In the genomic region with DNA sequence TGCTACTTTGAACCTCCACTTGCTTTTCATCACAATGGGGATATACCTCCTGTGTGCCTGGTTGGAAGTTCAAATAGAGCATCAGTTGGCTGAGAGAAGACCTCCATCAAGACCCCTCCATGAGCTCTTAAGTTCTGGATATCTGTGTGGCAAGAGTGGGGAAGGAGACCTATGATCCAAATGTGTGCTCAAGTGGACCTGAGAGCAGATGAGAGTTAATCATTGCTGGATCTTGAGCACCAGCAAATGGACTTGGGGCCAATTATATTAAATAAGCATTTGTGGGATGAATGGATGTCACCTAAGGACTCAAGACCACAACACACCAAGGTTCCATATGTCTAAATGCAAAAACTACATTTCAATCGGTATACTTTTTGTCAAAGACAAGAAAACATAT, we compare ENCODE assay signal across 24 mouse cellular contexts.
A peak's percentile ranks its signal among the peaks of the same experiment; 100 is the strongest.
DNase-seq lines count a peak whose midpoint lies in the region; ATAC-seq lines count a peak whose summit lies in the region.
"Had no signal": no experiment of that assay in that cellular context is flagged by ENCODE, and none has a peak within 500 bp of the region (broad histone marks: within the 10 kb centered on the region; RNA-seq: fewer than 3 reads in every experiment).

No protein-coding gene starts in this region.

- ATAC-seq in kidney, embryonic 14.5 days (ENCODE audit: low FRiP score, low TSS enrichment) = no peak
- no peak for ATAC-seq in kidney, embryonic 16.5 days (ENCODE audit: low FRiP score, low TSS enrichment)
- ATAC-seq: activated CD4-positive, CD25-positive, alpha-beta regulatory T cell, adult 4 months; CD4-positive, CD25-positive, alpha-beta regulatory T cell, adult 4 months; forebrain, embryonic 13.5 days; forebrain, embryonic 15.5 days; Patski had no signal

- no peaks in the 10 kb centered on the region for H3K27me3 ChIP-seq in kidney, embryonic 14.5 days (ENCODE audit: control insufficient read depth, insufficient read depth, low read length)
- no peaks in the 10 kb centered on the region for H3K27me3 ChIP-seq in kidney, embryonic 16.5 days (ENCODE audit: insufficient read depth, low read length)
- H3K27me3 ChIP-seq: CH12.LX; embryonic facial prominence, embryonic 12.5 days; forebrain, embryonic 13.5 days; forebrain, embryonic 15.5 days; Patski had no signal

- no peak overlapping the region for H3K4me2 ChIP-seq in kidney, embryonic 14.5 days (replicated peaks; ENCODE audit: low read depth, low read length)
- no peak overlapping the region for H3K4me2 ChIP-seq in kidney, embryonic 16.5 days (replicated peaks; ENCODE audit: low read depth, low read length)
- H3K4me2 ChIP-seq: embryonic facial prominence, embryonic 12.5 days; forebrain, embryonic 13.5 days; forebrain, embryonic 15.5 days had no signal

- DNase-seq in kidney, adult 11 months = peak; percentile 51
- DNase-seq in kidney, adult 8-10 months = peak; percentile 27 to 68
- DNase-seq in kidney, postnatal 10 days = no peak
- peak; percentile 33 for DNase-seq in kidney, postnatal 14 days
- DNase-seq: adrenal gland, adult 8-10 months; adrenal gland, postnatal 14 days; adrenal gland, postnatal 36 days; B cell, adult 2 months; cerebellum, adult 11-12 months; cerebellum, adult 2 months; cerebellum, adult 9-10 months; cerebellum, postnatal 10 days; cerebellum, postnatal 25 days had no signal

- no peaks in the 10 kb centered on the region for H3K9me3 ChIP-seq in kidney, embryonic 14.5 days (ENCODE audit: control insufficient read depth, low read length)
- H3K9me3 ChIP-seq in kidney, embryonic 16.5 days (ENCODE audit: low read length) = no peaks in the 10 kb centered on the region
- H3K9me3 ChIP-seq: embryonic facial prominence, embryonic 10.5 days; embryonic facial prominence, embryonic 12.5 days; forebrain, embryonic 15.5 days; G1E had no signal

- H3K4me3 ChIP-seq in kidney, embryonic 14.5 days (ENCODE audit: low read length) = no peak overlapping the region
- no peak overlapping the region for H3K4me3 ChIP-seq in kidney, embryonic 16.5 days (ENCODE audit: low read length)
- H3K4me3 ChIP-seq: embryonic facial prominence, embryonic 10.5 days; embryonic facial prominence, embryonic 12.5 days; forebrain, embryonic 13.5 days; forebrain, embryonic 15.5 days had no signal

- H3K4me1 ChIP-seq in kidney, embryonic 14.5 days (ENCODE audit: control insufficient read depth, insufficient read depth, low read length) = peaks cover 4% of the 10 kb centered on the region; the same call in 1 of the 2 replicates
- peaks cover 9% of the 10 kb centered on the region for H3K4me1 ChIP-seq in kidney, embryonic 16.5 days (ENCODE audit: insufficient read depth, low read length)

- no peak overlapping the region for H3K27ac ChIP-seq in kidney, embryonic 14.5 days (ENCODE audit: low read depth, low read length)
- no peak overlapping the region for H3K27ac ChIP-seq in kidney, embryonic 16.5 days (ENCODE audit: low read length)
- H3K27ac ChIP-seq: embryonic facial prominence, embryonic 12.5 days; forebrain, embryonic 13.5 days; forebrain, embryonic 15.5 days had no signal

- 84% methylated on average over 1 of the region's 1 CpGs for whole genome bisulfite sequencing in kidney, embryonic 14.5 days
- 88% methylated on average over 1 of the region's 1 CpGs for WGBS in kidney, embryonic 16.5 days

- no peak overlapping the region for H3K9ac ChIP-seq in kidney, embryonic 14.5 days (ENCODE audit: low read depth, low read length)
- no peak overlapping the region for H3K9ac ChIP-seq in kidney, embryonic 16.5 days (replicated peaks; ENCODE audit: low read length)
- H3K9ac ChIP-seq: embryonic facial prominence, embryonic 12.5 days; forebrain, embryonic 13.5 days; forebrain, embryonic 15.5 days had no signal

- no peaks in the 10 kb centered on the region for H3K36me3 ChIP-seq in kidney, embryonic 14.5 days (ENCODE audit: control insufficient read depth, insufficient read depth, low read length)
- H3K36me3 ChIP-seq in kidney, embryonic 16.5 days (ENCODE audit: insufficient read depth, low read length) = no peaks in the 10 kb centered on the region
- H3K36me3 ChIP-seq: embryonic facial prominence, embryonic 10.5 days; embryonic facial prominence, embryonic 12.5 days; forebrain, embryonic 15.5 days; G1E had no signal
